Mouse (Mus musculus): Measurements from ENCODE around the gene Sf3b3. TPM values are rescaled to one million over a fixed set of nuclear protein-coding genes. Genes with fewer than 3 reads are reported as not detected.
A peak's percentile ranks its signal among the peaks of the same experiment; 100 is the strongest.

The Sf3b3 gene
- total RNA-seq, 2 experiments from 2014 or later, result 46.5 to 60.3 TPM

GRCm38 (mm10) chr8:110851186-110851585, 4.6 kb upstream of the Sf3b3 start:
- no peak for ATAC-seq (replicated peaks; ENCODE audit: low FRiP score, poor library complexity, severe bottlenecking)

- ATAC-seq (replicated peaks; ENCODE audit: low FRiP score, poor library complexity, severe bottlenecking), result no peak
Observed at GRCm38 (mm10) chr8:110847645-110848495, 1.3 kb upstream of the Sf3b3 start.

GRCm38 (mm10) chr8:110847171-110847549, 573 bp upstream of the Sf3b3 start:
- ATAC-seq (replicated peaks; ENCODE audit: low FRiP score, poor library complexity, severe bottlenecking), result peak; percentile 7; the same call in 1 of the 2 replicates

GRCm38 (mm10) chr8:110845821-110846404, 674 bp downstream of the Sf3b3 start:
- ATAC-seq (replicated peaks; ENCODE audit: low FRiP score, poor library complexity, severe bottlenecking), result no peak; the same call in 1 of the 2 replicates

GRCm38 (mm10) chr8:110844941-110845340, 1.6 kb downstream of the Sf3b3 start:
- no peak for ATAC-seq (replicated peaks; ENCODE audit: low FRiP score, poor library complexity, severe bottlenecking)

- no peak for ATAC-seq (replicated peaks; ENCODE audit: low FRiP score, poor library complexity, severe bottlenecking)
Observed at GRCm38 (mm10) chr8:110843207-110843606, 3.4 kb downstream of the Sf3b3 start.

- ATAC-seq (replicated peaks; ENCODE audit: low FRiP score, poor library complexity, severe bottlenecking), result no peak
Observed at GRCm38 (mm10) chr8:110842012-110842574, 4.5 kb downstream of the Sf3b3 start.

GRCm38 (mm10) chr8:110831956-110832355, 14.6 kb downstream of the Sf3b3 start:
- ATAC-seq (replicated peaks; ENCODE audit: low FRiP score, poor library complexity, severe bottlenecking), result no peak

- ATAC-seq (replicated peaks; ENCODE audit: low FRiP score, poor library complexity, severe bottlenecking), result no peak
Observed at GRCm38 (mm10) chr8:110828511-110828910, 18.1 kb downstream of the Sf3b3 start.

- ATAC-seq (replicated peaks; ENCODE audit: low FRiP score, poor library complexity, severe bottlenecking), result no peak
Observed at GRCm38 (mm10) chr8:110824861-110825260, 21.7 kb downstream of the Sf3b3 start.

GRCm38 (mm10) chr8:110821960-110822359, 24.6 kb downstream of the Sf3b3 start:
- ATAC-seq (replicated peaks; ENCODE audit: low FRiP score, poor library complexity, severe bottlenecking), result no peak

- ATAC-seq (replicated peaks; ENCODE audit: low FRiP score, poor library complexity, severe bottlenecking), result no peak
Observed at GRCm38 (mm10) chr8:110820257-110820656, 26.3 kb downstream of the Sf3b3 start.

- ATAC-seq (replicated peaks; ENCODE audit: low FRiP score, poor library complexity, severe bottlenecking), result no peak
Observed at GRCm38 (mm10) chr8:110818593-110818992, 28.0 kb downstream of the Sf3b3 start.

GRCm38 (mm10) chr8:110816990-110817389, 29.6 kb downstream of the Sf3b3 start:
- no peak for ATAC-seq (replicated peaks; ENCODE audit: low FRiP score, poor library complexity, severe bottlenecking)

GRCm38 (mm10) chr8:110815308-110815707, 31.3 kb downstream of the Sf3b3 start:
- no peak for ATAC-seq (replicated peaks; ENCODE audit: low FRiP score, poor library complexity, severe bottlenecking)

- no peak for ATAC-seq (replicated peaks; ENCODE audit: low FRiP score, poor library complexity, severe bottlenecking)
Observed at GRCm38 (mm10) chr8:110813081-110813812, 33.3 kb downstream of the Sf3b3 start.

GRCm38 (mm10) chr8:110812349-110813080, 34.1 kb downstream of the Sf3b3 start:
- ATAC-seq (replicated peaks; ENCODE audit: low FRiP score, poor library complexity, severe bottlenecking), result no peak

- no peak for ATAC-seq (replicated peaks; ENCODE audit: low FRiP score, poor library complexity, severe bottlenecking)
Observed at GRCm38 (mm10) chr8:110811793-110812192, 34.8 kb downstream of the Sf3b3 start.

GRCm38 (mm10) chr8:110811116-110811515, 35.5 kb downstream of the Sf3b3 start:
- no peak for ATAC-seq (replicated peaks; ENCODE audit: low FRiP score, poor library complexity, severe bottlenecking)
